Mouse (Mus musculus) layer of hippocampus, adult 11-12 months (tissue): Measurements from ENCODE around the gene Huwe1.

ENCODE experiments used
- DNase-seq: peaks from one replicate; pipeline ENCODE4 v3.0.0; 2022; ENCODE audit warnings: low spot score

Huwe1 gene

DNA sequence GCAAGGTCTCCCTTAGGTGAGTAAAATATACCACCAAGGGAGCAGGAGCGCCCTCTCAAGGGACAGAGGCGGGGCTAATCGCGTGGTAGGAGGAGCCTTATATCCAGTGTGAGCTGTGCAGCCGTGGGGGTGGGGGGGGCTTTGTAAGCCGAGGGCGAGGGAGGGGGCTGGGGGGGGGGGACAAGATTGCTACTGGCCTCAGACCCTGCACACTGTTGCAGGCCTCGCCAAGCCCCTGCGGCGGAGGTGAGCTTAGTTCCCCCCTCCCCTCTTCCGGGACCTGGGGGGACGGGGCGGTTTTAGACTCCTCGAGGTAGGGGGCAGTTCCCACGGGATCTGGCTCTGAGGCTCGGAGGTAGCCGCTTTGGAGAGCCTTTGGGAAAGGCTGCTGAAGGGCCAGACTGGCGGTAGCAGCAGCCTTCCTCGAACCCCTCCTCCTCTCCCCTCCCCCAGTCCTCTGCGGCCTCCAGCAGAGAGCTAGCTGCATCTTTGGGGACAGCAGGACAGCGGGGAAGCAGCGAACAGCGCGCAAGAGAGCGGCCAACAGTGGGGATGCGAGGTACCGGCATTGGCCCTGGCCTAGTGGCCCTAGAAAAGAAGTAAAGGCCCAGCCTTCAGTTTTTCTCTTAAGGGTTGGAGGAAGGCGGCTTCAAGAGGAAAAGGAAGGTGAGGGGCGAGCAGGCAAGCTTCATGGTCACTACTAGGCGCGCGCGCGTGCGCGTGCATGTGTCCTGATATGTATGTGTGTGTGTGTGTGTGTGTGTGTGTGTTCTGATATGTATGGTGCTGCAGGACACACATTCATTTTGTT, at the start of gene Huwe1:
Gene Huwe1, plus strand, starts transcription at position 107 of the 811 bp plus-strand sequence.
- peak; percentile 70 for DNase-seq

DNA sequence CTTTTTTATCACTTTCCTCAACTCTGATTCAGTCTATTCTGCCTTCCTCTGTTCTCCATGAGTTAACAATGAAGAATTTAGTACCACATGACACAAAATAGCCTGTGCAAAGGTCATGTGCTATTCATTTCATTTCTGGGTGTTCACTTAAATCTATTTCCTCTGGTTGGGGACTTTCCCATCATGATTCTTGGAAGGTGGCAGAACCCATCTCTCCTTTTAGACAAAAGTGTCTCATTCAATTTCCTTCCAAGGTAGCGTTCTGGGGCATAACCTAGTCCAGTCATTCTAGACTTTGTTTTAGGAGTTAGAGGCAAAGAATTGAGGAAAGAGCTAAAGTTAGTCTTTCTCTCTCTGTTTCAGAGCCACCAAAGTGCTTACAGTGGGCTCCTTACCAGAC, 20.3 kb upstream of the Huwe1 start:
- no peak for DNase-seq

DNA sequence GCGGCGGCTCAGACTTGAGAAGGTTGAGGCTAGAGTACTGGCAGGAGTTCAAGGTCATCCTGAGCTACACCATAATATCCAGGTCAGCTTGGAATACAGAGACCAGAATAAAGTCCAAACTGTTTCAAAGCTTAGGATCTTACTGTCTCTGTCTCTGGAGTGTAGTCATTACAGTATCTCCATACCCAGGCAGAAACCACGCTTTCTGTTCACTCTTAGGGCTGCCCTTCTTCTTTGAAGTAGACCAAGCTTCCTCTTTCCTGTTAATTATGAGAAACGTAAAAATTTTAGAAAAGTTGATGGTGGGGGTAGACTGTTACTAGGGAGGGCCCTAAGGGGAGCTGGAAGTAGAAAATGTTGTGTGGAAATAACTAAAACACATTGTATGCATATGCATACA, 17.7 kb upstream of the Huwe1 start:
- DNase-seq: no peak

DNA sequence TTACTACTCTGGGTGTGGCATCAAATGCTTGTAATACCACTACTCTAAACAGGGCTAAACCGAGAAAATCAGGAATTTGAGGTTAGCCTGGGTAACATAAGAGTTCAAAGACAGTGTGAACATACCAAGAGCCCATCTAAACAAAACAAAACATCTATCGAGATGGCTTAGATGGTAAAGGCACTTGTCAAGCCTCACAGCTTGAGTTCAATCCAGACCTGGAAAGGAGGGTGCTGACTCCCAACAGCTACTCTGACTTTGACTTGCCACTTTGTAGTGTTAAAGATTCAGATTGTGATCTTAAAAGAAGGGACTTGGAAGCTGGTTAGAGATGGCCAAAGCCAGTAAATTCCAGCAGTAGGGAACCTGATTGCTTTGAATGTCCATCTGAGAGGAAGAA, 7.8 kb upstream of the Huwe1 start:
- no peak for DNase-seq

DNA sequence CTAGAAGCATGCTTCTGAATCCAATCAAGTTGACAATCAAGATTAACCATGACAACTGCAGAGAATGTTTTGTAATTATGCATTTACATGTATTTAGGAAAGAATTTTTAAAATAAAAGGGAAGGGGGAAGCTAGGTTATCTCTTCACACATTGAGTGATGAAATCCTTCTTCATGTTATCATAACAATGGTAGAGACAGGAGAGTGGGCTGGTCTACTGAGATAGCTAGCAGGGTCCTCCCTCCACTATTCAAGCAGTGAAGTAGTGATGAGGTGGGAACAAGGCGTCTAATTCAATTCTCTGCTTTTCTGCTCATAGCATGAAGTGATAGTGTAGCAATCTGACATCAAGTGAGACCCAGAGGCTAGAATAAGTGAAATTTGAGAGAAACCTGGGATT, 2.6 kb upstream of the Huwe1 start:
- DNase-seq: no peak

DNA sequence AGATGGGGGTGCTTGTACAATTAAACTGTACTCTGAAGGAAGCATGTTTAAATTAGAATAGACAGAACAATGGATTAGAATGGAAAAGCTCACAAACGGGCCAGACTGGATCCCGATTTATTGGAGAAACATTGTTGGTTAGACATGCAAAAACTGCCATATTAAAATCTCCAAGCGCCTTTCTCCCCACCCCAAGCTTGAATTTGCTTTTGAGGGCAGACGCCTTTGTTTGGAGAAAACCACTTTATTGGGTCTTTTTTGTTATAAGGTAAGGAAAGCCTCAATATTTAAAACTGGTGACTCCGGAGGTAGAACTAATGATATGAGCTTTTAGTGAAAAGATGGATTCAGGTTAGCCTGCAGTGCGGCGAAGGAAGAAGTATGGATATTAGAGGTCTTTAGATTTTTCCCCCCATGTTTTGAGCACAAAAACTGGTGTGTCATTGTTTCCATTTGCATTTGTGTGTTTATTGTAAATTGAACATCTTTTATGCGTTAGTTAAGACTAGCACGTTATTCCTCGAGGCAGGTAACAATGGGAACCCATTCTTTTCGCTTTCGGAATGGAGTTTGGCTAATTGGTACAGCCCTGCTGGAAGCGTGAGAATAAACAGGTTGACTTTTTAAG, 1.8 kb downstream of the Huwe1 start:
- DNase-seq: peak; percentile 5

DNA sequence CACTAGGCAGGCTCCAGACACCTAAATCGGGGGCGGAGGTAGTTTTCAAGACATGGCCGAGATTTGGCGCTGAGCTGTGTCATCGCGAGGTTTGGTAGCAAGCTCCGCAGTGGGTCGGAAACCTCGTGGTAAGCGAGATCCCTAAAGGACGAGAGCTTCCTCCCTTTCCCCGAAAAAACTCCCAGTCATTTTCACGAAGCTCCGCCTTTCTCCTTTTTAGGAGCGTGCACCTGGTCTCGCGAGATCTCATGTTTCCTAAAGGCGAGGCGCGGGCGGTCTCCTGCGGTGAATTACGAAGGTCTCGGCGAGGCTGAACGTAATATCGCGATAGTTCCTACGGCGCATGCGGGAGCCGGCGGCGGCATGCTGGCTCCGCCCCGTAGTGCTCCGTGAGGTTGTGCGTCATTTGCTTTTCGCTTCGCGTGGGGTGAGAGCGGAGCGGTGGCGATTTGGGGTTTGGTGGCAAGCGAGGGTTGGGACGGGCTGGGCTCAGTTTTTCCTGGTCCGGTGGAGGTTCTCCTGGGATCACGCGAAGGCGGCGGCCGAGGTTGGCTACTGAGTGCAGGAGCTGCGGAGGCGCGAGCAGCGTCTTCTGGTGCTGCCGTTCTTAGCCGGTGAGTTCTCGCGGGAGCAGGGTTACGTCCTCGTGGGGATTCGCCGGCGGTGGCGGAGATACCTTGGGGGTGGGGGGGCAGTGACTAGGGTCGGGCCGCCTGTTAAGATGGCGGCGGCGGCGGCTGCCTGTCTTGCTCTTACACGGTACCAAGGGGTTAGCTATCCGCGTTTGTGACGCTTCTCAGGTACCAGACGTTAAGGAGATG, 2.6 kb downstream of the Huwe1 start:
- peak; percentile 94 for DNase-seq

DNA sequence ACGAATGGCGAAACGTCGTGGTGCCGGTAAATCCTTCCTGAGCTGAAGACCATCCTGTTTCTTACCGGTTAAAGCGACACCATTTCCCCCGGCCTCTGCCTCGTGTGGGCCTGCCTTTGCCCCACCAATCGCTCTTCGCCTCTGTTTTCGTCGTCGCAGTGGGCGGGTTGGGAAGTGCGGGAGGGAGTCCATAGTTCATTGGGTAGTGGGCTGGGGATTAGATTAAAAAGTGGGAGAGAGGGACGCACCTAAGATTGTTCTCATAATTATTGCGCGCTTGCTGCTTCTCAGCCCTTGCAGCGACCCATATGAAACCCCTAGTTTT, 3.1 kb downstream of the Huwe1 start:
- DNase-seq: peak; percentile 38

DNA sequence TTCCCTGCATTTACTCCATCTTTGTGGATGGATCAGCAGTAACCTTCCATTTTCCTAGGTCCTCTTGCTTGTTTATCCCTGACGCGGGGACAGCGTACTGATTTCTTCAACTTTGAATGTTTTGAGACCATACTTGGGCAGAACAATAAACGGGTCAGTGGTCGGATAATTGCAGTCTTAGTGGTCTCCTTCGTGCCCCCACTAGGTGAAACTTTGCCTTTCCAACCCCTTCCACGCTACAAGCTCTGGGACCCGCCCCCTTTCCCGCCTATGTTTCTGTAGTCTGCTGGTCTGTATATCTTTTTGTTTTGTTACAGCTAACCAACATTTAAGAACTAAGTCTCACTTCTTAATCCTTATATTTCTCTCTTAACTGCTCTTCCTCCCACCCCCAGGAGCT, 3.8 kb downstream of the Huwe1 start:
- DNase-seq: peak; percentile 2

DNA sequence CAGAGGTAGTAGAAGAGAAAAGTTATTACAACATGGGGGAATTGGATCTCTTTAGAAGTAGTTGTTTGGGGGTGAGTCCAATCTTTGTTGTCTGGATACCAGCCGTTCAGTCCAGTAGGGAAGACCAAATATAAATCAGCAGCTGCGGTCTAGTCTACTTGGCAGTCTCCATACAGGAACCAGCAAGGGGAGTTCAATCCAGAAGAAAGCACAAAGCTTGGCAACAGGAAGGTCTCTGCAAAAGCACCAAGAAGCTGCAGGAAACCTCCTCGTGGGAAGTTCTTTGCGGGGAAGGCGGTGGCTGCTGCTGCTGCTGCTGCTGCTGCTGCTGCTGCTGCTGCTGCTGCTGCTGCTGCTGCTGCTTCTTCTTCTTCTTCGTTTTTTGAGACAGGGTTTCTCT, 10.9 kb downstream of the Huwe1 start:
- no peak for DNase-seq

DNA sequence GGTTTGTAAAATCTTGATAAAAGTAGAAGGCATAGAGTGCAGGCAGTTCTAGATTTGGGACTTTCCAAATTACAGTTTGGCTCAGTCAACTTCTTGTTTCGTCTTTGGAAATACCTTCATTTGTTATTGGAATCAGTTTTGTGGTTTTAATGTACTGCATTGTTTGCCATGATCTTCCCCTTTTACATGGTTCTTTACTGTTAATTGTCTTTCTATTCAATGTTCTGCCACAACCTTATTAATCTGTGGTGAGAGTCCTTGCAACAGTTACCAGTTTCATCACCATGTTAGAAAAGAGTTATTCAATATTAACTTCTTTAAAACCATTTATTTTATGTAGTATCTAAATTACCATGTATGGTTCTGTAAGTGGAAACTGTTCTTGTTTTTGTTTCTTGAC, 13.0 kb downstream of the Huwe1 start:
- DNase-seq: no peak

DNA sequence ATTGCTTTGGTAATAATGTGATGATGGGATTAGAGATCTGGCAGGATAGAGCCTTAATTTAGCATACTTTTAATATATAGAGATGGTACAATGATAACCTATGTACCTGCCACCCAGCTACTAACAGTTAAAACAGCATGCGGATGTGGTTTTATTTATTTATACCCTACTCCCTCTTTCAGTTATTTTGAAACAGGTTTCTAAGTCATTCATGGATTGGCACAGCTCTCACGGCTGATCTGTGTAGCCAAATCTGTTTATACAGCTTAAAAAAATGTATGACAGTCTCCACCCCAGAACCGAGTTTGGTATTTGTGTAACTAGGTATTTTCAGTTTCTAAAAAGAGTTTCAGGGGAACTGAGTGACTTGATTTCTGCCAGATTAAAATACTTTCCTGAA, 17.1 kb downstream of the Huwe1 start:
- no peak for DNase-seq

DNA sequence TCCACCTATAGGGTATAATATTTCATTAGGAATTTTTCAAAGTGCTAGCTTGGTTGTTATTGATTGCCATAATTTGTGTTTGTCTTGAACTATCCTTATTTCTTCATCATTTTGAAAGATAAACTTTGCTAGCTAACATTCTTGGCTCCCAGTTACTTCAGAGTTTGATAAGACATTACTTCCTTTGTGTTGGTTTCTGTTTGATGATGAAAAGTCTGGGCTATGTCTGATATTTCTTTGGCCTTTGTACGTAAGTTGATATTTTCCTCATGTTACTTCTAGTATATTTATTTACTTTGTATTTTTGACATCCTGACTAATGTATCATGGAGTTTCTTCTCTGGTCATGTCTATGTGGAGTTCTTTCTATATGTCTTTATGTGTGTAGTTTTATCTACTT, 28.4 kb downstream of the Huwe1 start:
- DNase-seq: no peak

DNA sequence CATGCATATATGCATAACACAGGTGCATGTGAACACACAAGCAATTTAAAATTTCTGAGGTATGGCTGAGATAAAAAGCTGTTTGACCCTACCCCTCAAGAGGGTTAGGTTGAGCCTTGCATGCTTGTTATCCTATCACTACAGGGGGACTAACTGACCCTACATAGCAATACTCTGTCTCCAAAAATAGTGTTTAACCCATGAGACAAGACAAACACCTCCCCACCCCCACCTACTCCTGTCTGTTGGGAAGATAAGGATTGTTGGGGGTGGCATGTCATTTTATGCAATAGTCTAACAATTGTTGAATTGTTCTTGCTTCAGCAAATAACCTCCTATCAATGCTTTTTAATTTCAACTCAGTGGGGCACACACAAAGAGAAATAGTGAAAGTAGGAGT, 30.7 kb downstream of the Huwe1 start:
- DNase-seq: no peak

DNA sequence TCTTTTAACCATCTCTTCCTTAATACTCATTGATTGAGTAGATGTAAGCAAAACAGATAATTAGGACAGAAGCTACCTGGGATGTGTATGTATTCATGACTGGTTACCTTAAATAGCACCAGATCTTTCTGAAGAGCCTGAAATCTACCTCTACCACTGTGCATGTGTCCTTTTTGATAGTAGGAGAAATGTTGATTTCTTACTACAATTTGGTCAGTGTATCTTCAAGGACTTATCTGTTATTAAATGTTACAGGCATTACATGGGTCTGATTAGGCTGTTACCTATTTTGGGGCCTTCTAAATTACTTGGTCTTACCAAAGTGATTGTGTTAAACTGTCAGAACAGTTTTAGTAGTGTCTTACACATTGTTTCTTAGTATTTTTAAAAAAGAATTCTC, 32.4 kb downstream of the Huwe1 start:
- DNase-seq: no peak

DNA sequence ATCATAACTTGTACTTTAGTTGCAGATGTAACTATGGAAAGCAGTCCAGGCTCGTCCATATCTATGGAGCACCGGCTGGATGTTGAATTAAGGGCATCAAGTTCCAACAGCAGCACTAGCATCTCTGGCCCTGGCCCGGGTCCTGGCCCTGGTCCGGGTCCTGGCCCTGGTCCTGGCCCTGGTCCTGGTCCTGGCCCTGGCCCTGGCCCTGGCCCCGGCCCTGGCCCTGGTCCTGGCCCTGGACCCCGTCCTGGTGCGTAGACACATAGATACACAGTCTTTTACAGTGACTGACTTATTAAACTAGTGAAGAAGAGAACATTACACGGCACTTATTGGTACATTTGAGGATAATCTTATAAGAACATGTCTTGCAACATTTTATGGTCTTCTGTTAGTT, 58.8 kb downstream of the Huwe1 start:
- DNase-seq: peak; percentile 2

DNA sequence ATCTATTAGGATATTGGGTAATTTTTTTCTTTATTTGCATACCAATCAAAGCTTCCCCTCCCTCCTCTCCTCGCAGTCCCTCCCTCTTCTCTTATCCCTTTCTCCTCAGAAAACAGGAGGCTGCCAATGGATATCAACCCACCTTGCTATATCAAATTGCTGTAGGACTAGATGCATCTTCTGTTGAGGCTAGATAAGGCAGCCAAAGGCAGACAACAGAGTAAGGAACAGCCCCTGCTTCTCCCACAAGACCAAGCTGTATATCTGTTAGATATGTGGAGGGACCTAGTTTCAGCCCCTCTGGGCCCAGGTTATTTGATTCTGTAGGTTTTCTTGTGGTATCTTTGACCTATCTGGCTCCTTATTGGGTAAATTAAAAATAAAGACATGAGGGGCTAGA, 110.1 kb downstream of the Huwe1 start:
- DNase-seq: no peak

DNA sequence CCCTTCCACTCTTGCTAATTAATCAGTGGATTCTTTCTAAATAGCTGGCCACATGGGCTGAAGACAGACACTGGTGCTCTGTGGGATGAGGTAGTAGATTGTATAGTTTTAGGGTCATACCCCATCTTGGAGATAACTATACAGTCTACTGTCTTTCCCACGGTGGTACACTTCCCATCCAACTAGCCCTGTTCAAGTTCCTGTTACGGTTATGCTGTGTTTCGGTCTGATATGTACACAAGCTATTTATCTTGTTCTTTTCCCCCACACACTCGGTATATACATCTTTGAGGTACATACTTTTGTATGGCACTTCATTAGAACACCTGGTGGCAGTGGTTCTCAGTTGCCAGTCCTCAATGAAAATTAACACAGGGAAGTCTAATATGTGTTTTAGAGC, 111.7 kb downstream of the Huwe1 start:
- no peak for DNase-seq

DNA sequence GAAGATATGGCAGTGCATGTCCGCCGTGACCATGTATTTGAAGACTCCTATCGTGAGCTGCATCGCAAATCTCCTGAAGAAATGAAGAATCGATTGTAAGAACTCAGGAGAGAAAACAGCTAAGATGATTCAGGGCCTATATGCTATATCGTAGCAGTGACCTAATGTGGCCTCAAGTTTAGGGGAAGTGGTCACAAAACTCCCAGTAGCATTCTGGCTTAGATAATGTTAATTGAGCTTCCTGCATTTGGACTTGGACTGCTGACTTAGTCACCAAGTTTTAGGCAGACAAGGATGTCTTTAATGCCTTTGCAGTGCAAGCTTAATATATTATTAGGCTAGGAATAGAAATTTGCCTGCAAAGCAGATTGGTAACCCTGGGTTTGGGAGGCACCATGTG, 128.8 kb downstream of the Huwe1 start:
- no peak for DNase-seq

DNA sequence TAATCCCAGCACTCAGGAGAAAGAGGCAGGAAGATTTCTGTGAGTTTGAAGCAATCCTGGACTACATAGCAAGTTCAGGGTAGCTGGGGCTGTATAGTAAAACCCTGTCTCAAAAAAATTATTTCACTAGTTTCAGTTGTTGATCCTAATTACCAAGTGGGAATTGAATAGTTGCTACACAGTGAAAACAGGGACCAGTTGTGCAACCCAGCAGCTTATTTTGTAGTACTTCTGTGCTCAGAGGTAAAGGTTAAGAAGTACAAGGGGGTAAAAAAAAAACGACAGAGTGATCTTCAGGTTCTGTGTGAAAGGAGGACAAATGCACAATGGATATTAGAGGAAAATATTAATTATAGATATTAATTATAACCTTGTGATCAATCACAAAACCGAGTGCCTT, 138.2 kb downstream of the Huwe1 start:
- DNase-seq: no peak

DNA sequence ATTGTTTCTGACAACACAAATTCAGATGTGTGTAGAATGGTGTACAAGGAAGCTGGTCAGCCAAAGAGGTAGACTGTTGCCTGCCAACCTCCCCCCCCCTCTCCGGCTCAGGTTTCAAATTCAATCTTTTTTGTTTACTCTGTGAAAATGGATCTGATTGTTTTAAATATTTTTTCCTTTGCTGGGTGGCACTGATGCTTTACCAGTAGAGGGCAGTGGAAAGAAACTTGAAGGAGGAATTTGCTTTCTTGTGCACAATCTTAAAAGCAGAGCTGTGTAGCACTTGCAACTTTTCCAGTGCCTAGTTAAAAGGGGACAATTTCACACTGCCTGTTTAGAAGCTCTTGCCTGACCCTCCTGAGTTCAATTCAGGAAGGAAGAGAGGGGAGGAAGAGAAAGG, 146.4 kb downstream of the Huwe1 start:
- peak; percentile 3 for DNase-seq

DNA sequence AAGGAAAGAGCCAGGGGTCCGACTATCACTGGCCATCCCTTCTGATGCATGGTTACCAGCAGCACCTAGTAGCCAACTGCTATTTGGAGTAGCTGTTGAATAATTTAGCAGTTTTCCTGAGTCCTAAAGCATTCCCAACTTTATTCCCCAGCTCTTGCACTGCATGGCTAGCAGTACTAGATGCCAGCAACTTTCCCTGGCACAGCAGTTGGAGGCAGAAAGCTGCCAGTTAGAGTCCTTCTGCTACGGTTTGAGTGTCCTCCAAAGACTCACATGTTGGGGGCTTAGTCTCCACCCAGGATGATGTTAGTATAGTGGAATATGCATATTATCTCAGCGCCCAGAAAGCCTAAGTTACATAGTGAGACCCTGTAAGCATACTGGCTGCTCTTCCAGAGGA, 147.2 kb downstream of the Huwe1 start:
- DNase-seq: no peak

DNA sequence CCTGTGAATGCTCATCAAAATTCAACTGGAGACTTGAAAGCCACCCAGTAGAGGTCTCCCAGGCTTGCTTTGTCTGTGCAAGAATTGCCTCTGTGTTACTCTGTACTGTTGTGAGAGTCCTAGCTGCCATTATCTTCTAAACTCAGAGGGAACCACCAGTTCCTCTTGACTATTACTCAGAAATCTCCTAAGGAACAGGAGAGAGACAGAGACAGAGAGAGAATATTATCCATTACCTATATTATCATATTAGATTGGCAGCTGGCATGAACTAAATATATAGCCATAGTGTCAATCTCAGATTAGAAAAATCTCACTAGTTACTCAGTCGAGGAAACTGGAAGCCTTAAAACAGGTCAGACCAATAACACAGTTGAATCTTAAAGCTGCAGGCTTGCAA, 149.6 kb downstream of the Huwe1 start:
- no peak for DNase-seq
